Mouse (Mus musculus): ENCODE data around the gene Hic2.

The Hic2 gene

DNA sequence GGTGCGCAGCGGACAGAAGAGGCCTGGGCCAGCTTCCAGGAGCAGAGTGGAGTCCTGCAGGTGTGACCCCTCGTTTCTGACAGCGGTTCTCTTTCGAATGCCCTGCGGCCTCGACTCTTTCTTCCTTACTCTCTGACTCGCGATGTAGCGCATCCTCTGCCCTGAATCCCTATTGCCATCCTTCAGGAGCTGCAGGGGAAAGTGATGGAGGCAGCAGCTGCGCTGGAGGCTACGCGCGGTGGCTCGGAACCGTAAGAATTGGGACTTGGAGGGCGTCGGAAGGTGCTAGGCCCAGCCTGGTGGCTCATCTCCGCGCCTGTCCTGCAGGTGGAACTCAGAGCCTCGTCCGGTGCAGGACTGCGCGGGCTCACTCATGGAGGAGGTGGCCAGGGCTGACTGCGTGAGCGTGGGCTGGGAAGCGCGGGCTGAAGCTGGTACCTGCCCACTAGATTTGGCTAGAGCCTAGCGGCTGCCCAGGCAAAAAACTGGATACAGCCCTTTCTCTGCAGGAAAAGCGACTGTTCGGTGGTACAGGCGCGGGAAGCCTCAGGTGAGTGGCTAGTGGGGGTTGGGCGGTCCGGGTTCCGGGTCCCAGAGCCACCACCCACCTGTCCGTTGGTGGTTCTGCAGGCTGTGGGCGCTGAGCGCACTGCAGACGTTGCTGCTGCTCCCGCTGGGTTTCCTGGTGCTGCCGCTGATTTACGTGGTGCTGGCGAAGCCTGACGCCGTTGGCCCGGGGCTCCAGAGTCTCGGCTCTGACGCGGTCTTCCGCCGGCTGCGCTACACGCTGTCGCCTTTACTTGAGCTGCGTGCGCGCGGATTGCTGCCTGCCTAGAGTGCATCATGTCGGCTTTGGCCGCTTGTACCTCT lies 44.2 kb downstream of the Hic2 start:
- peak; percentile 75 for DNase-seq

DNA sequence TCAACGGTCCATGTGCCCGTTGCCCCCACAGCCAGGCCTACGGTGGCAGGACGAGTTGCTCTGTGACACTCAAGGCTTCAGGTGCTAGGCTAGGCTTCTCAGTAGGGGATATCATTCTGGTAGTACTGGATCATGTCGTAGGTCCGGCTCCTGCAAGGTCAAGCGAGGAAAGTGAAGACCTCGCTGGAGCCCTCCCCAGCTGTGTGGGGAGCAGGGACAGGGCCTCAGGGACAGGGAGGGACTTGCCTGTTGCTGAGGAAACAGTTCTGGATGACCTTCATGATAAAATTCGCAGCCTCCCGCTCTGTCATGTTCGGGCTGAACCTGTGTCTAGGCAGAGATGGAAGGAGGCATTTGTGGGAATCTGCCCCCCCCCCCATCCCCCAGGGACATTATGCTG lies 47.1 kb downstream of the Hic2 start:
- no peak for DNase-seq

DNA sequence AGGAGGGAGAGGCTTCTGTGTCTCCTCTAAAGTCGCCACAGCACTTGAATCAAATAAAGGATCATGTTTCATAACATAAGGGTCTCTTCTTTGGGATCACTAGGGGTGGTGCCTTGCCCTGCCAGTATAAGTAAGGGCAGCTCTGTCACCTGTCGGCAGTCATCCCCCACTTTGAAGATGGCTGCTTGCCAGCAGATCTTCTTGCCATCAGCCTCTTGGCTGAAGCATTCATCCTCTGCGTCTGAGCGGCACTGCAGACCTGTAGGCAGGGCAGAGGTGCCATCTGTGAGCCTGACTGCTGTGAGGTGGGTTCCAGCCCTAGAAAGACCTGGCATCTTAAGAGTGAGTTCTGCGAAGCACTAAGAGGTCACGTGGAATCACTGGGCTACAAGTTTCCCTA lies 49.8 kb downstream of the Hic2 start:
- no peak for DNase-seq

DNA sequence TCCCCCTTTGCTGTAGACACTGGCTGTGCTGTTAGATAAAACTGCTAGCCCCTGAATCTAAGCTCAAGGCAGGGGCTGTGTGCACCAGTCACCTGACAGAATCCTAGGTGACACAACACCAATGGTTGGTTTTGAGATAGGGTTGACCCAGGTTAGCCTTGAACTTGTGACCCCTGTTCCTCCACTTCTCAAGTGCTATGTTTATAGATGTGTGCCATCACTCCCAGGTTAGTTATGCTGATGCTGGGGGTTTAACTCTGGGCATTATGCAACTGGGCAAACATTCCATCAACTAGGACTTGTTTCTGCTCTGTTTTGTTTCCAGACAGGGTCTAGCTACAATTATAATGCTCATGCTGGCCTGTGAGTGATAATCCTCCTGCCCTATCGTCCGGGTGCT lies 53.7 kb downstream of the Hic2 start:
- DNase-seq, result no peak

DNA sequence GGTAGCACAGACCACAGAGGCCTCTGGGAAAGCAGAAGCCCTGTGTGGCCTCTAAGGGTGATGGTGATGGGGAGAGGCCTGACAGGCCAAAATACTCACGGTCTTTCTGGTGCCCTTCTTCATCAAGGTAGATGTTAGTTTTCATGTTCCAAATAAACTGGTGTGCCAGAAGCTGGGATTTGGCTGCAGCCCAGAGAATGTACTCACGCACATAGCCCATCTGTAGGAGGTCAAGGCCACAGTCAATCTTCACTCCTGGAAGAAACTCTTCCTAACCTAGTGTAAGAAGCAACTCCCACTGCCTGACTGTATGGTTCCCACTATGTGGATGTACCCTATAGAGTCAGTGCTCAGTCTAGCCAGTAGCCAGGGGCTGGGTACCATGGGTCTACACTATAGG lies 57.6 kb downstream of the Hic2 start:
- no peak for DNase-seq

DNA sequence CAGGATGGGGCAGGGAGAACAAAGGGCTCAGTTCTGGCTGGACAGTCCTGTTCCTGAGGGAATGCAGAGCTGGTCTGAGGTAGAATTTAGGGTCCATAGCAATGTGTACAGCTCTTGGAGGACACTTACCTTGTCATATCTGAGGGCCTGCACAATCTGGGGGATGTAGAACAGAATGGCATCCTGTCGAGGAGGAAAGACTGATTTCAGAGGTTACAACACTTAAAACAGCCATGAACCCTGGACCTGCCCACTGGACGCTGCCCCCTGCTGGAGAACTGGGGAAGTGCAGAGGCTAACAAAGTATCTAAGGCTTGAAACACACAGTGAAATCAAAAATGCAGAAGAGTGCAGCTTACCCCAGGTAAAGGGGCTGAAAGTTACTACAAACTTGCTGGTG lies 59.4 kb downstream of the Hic2 start:
- peak; percentile 88 for DNase-seq

DNA sequence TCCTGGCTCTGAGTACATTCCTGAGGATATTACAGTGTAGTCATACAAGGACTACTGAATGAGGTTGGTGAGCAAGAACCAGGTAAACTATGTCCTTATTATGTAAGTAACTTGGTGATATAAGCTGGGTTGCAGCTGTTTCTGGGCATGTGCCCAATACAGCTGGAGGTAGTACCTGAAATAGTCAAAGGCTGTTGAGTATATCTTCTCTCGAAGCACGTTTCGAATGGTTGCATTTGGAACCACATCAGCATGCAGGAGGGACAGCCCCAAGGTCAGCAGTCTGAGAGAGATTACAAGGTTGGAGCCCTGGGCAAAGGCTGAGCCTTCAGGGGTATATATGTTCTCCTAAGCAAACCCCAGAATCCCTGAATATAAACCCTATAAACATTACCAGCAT lies 67.4 kb downstream of the Hic2 start:
- no peak for DNase-seq

DNA sequence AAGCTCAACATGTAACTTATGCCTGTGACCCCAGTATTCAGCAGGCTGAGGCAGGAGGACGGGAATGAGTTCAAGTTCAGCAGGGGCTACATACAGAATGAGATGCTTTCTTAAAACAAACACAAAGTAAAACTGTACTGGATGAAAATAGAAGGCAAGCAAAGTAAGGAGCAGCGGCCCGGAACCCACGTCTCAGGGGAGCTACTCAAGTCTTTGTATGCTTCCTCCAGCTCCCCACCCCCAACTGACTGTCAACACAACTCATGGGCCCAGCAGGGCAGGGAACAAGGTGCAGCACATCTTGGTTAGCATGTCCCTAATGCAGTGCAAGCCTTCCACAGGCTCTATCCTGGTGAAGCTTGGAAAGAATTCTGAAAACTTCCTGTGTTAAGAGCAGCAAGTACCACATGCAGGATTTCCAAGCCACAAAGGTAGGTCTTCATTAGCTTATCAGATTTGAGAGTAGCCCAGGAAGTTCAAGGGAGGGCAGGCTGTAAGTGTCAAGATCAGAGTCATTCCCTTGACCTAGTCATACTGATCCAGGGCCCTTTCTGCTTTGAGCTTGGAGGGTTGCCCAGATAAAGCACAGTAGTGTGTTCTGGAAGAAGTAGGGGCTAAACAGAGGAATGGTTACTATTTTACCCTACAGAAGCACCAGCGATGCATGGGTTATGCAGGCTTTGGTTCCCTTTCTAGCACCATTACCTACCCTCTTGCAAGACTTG lies 70.3 kb downstream of the Hic2 start:
- no peak for DNase-seq

DNA sequence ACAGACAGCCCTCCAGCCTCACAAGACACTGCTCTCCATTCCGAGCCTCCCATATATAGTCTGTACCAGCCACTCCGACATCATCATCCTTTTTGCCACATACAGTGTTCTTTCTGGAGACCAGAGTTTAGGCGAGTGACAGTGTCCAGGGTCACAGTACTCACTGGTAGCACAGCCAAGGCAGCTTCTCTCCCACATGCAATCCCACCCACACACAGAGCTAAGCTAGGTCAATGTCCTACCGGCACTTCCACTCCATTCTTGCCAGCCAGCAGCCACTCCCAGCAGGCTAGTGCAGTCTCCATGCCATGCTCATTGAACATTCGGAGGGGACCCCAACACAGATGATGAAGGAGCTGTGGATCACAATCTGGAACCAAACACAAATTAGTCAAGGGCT lies 74.1 kb downstream of the Hic2 start:
- no peak for DNase-seq

DNA sequence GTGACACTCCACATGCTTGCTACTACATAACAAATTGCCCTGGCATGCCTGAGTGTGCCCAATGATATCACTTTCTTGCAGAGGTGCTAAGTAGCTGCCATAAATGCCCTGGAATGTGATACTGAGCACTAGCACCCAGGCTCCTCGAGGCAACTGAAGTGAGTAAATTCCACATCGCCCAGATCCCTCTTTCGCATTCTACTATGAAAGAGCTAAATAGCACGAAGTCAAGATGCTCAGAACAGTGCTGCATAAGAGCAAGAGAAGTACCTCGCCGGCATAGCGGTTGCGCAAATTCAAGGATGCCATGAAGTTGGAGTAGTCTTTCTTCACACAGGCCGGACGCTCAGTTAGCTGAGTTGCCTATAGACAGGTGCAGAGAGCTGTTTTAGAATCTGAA lies 75.7 kb downstream of the Hic2 start:
- no peak for DNase-seq

DNA sequence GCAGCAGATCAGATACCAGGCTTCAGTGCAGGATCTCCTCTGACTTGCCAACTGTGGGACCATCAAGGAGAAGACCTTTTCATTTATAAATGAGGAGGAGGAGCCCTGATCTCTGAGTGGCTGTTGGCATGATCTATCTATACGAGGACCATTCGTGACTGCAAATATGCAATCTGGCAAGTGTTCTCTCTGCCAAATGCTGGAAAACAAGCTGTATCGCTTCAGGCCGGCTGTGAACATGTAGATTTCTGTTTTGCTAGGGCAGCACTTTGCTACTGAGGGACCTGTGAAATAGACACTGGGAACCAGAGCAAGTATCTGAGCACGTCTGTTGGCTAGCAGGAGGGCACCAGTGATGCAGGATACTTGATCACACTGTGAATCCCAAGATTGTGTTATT lies 79.2 kb downstream of the Hic2 start:
- DNase-seq, result no peak
